Mouse (Mus musculus) stomach, embryonic 14.5 days (tissue): ENCODE data around the gene Ank2. TPM values are rescaled to one million over a fixed set of nuclear protein-coding genes. Genes with fewer than 3 reads are reported as not detected.
A peak's percentile ranks its signal among the peaks of the same experiment; 100 is the strongest.

Experiments
- ATAC-seq: fragments of 200-750 bp; cut with Nextera tagmentation; 2 replicates; pipeline ENCODE4 v1.8.0; 2017; ENCODE audit warnings: low read depth, moderate TSS enrichment; ENCODE audit not compliant: insufficient number of reproducible peaks, insufficient read depth, low FRiP score
- H3K27ac ChIP-seq: fragments of 300-500 bp; sonication (generic); 2 replicates; pipeline ENCODE4 v1.5.1; 2014; ENCODE audit warnings: mild to moderate bottlenecking, low read length, moderate library complexity, mixed read lengths
- H3K27me3 ChIP-seq: fragments of 300-500 bp; sonication (generic); 2 replicates; pipeline ENCODE4 v1.6.1; 2014; ENCODE audit warnings: low read length, control low read depth, mixed read lengths; ENCODE audit not compliant: control insufficient read depth, insufficient read depth
- H3K36me3 ChIP-seq: fragments of 300-500 bp; sonication (generic); 2 replicates; pipeline ENCODE4 v1.6.1; 2014; ENCODE audit warnings: mild to moderate bottlenecking, control low read depth, low read length, moderate library complexity, mixed read lengths; ENCODE audit not compliant: control insufficient read depth, insufficient read depth
- H3K4me1 ChIP-seq: fragments of 300-500 bp; sonication (generic); 2 replicates; pipeline ENCODE4 v1.6.1; 2014; ENCODE audit warnings: low read length, control low read depth, mixed read lengths; ENCODE audit not compliant: control insufficient read depth, insufficient read depth
- H3K4me2 ChIP-seq: fragments of 300-500 bp; sonication (generic); replicated peaks from 2 replicates; pipeline ENCODE4 v1.6.1; 2014; ENCODE audit warnings: low read depth, low read length, control low read depth
- H3K4me3 ChIP-seq: fragments of 300-500 bp; sonication (generic); 2 replicates; pipeline ENCODE4 v1.5.1; 2014; ENCODE audit warnings: low read depth, low read length, control low read depth
- H3K9ac ChIP-seq: fragments of 300-500 bp; sonication (generic); replicated peaks from 2 replicates; pipeline ENCODE4 v1.6.1; 2014; ENCODE audit warnings: low read depth, mild to moderate bottlenecking, control low read depth, low read length, moderate library complexity, mixed read lengths
- H3K9me3 ChIP-seq: fragments of 300-500 bp; sonication (generic); 2 replicates; pipeline ENCODE4 v1.6.1; 2016; ENCODE audit warnings: low read depth, low read length, control low read depth; ENCODE audit not compliant: control insufficient read depth
- WGBS: fragments of 180-500 bp; shearing (Covaris S2); extraction: QIAGEN DNeasy Blood & Tissue Kit; methylation state at CpG from one replicate; pipeline ENCODE4 v1.1.7; 2014; 5-methylcytosine and 5-hydroxymethylcytosine counted together
- polyA plus RNA-seq: library from polyadenylated mRNA; unstranded; fragments of >200 nt; fragmentation: Nextera tagmentation; extraction: Ambion mirVana; gene quantifications from 2 replicates; pipeline ENCODE4 v1.2.1, GENCODE M21; 2014

The Ank2 gene
- polyA plus RNA-seq, 1 experiment from 2014 or later = 50.0 TPM

- ATAC-seq = no peak
These were observed 256.8 kb downstream of the Ank2 start for GRCm38 (mm10) chr3:127242234-127242810.

GRCm38 (mm10) chr3:127235271-127235670, 263.9 kb downstream of the Ank2 start:
- H3K4me2 ChIP-seq = no peak overlapping the region
- no peaks in the 10 kb centered on the region for H3K27me3 ChIP-seq
- no peak for ATAC-seq
- no peaks in the 10 kb centered on the region for H3K4me1 ChIP-seq
- no peaks in the 10 kb centered on the region for H3K36me3 ChIP-seq
- H3K9me3 ChIP-seq = no peaks in the 10 kb centered on the region
- H3K4me3 ChIP-seq = no peak overlapping the region
- no peak overlapping the region for H3K27ac ChIP-seq
- 81% methylated on average over 5 of the region's 5 CpGs for WGBS
- H3K9ac ChIP-seq = no peak overlapping the region

More at GRCm38 (mm10) chr3:127242234-127242810, 256.8 kb downstream of the Ank2 start:
- Histone ChIP-seq H3K9me3 (no peaks in the 10 kb centered on the region), H3K9ac (no peak overlapping the region), H3K4me3 (no peak overlapping the region), H3K36me3 (no peaks in the 10 kb centered on the region), H3K27me3 (no peaks in the 10 kb centered on the region), H3K4me1 (no peaks in the 10 kb centered on the region; the same call in 1 of the 2 replicates), H3K4me2 (no peak overlapping the region), H3K27ac (no peak overlapping the region)
- 88% methylated on average over 11 of the region's 11 CpGs for WGBS

GRCm38 (mm10) chr3:127225799-127226730, 273.1 kb downstream of the Ank2 start:
- Histone ChIP-seq H3K27ac (no peak overlapping the region; the same call in 1 of the 2 replicates), H3K4me2 (peak overlapping the region; percentile 76), H3K4me1 (0 out of 2 replicates have a peak, but pooled peaks cover 6% of the 10 kb centered on the region), H3K36me3 (no peaks in the 10 kb centered on the region), H3K9me3 (no peaks in the 10 kb centered on the region), H3K27me3 (no peaks in the 10 kb centered on the region), H3K4me3 (peak overlapping the region; percentile 19), H3K9ac (no peak overlapping the region)
- ATAC-seq = peak; percentile 81
- WGBS = 4% methylated on average over 26 of the region's 26 CpGs

- Histone ChIP-seq H3K27ac (no peak overlapping the region; the same call in 1 of the 2 replicates), H3K9me3 (no peaks in the 10 kb centered on the region), H3K9ac (no peak overlapping the region), H3K27me3 (no peaks in the 10 kb centered on the region), H3K36me3 (no peaks in the 10 kb centered on the region), H3K4me2 (peak overlapping the region; percentile 76), H3K4me3 (peak overlapping the region; percentile 19), H3K4me1 (0 out of 2 replicates have a peak, but pooled peaks cover 6% of the 10 kb centered on the region)
- ATAC-seq = 0 out of 2 replicates have a peak, but pooled peaks have one; percentile 18
- 13% methylated on average over 16 of the region's 16 CpGs for WGBS
These were observed 273.9 kb downstream of the Ank2 start for GRCm38 (mm10) chr3:127225167-127225798.

GRCm38 (mm10) chr3:127224315-127225166, 274.6 kb downstream of the Ank2 start:
- Histone ChIP-seq H3K27ac (no peak overlapping the region), H3K9ac (no peak overlapping the region), H3K36me3 (no peaks in the 10 kb centered on the region), H3K4me3 (no peak overlapping the region), H3K27me3 (no peaks in the 10 kb centered on the region), H3K4me2 (no peak overlapping the region), H3K4me1 (0 out of 2 replicates have a peak, but pooled peaks cover 6% of the 10 kb centered on the region), H3K9me3 (no peaks in the 10 kb centered on the region)
- WGBS = 63% methylated on average over 13 of the region's 13 CpGs
- no peak for ATAC-seq

- Histone ChIP-seq H3K27me3 (no peaks in the 10 kb centered on the region), H3K9ac (no peak overlapping the region), H3K4me1 (0 out of 2 replicates have a peak, but pooled peaks cover 6% of the 10 kb centered on the region), H3K4me2 (no peak overlapping the region), H3K9me3 (no peaks in the 10 kb centered on the region), H3K4me3 (no peak overlapping the region), H3K27ac (no peak overlapping the region), H3K36me3 (no peaks in the 10 kb centered on the region)
- ATAC-seq = no peak
- 86% methylated on average over 2 of the region's 2 CpGs for WGBS
These were observed 277.1 kb downstream of the Ank2 start for GRCm38 (mm10) chr3:127222086-127222485.

GRCm38 (mm10) chr3:127220859-127221258, 278.3 kb downstream of the Ank2 start:
- Histone ChIP-seq H3K4me2 (no peak overlapping the region), H3K4me3 (no peak overlapping the region), H3K9ac (no peak overlapping the region), H3K27me3 (no peaks in the 10 kb centered on the region), H3K4me1 (0 out of 2 replicates have a peak, but pooled peaks cover 5% of the 10 kb centered on the region), H3K27ac (no peak overlapping the region), H3K36me3 (no peaks in the 10 kb centered on the region), H3K9me3 (no peaks in the 10 kb centered on the region)
- ATAC-seq = no peak
- 86% methylated on average over 9 of the region's 9 CpGs for WGBS
